Mouse (Mus musculus) CH12.LX (cell line): Measurements from ENCODE around the gene Slc2a13. TPM values are rescaled to one million over a fixed set of nuclear protein-coding genes. Genes with fewer than 3 reads are reported as not detected.

Experiments used
- DNase-seq: peaks from one replicate; pipeline ENCODE4 v3.0.0-alpha.2; 2013; ENCODE audit errors: extremely low read depth
- H3K27ac ChIP-seq: 2 replicates; pipeline ENCODE4 v1.5.1; 2012; ENCODE audit warnings: low read depth, mild to moderate bottlenecking, control low read depth, moderate library complexity; ENCODE audit not compliant: insufficient read depth
- H3K27me3 ChIP-seq: replicated peaks from 2 replicates; pipeline ENCODE3; 2012; ENCODE audit warnings: inconsistent platforms
- H3K36me3 ChIP-seq, 2 experiments: replicated peaks in 1 of 2; 2 replicates each; pipeline versions ENCODE3 to v1.6.1; 2012; ENCODE audit warnings: inconsistent platforms in 1 of 2, low read length in 1 of 2, mild to moderate bottlenecking in 1 of 2, mixed read lengths in 1 of 2, moderate library complexity in 1 of 2; ENCODE audit not compliant: control insufficient read depth in 1 of 2, insufficient read depth in 1 of 2
- H3K4me1 ChIP-seq, 2 experiments: 2 replicates each; pipeline ENCODE4 v1.6.1; 2012; ENCODE audit warnings: inconsistent platforms in 1 of 2, moderate library complexity in 1 of 2; ENCODE audit not compliant: insufficient read depth in 2 of 2, control insufficient read depth in 1 of 2
- H3K4me2 ChIP-seq: 2 replicates; pipeline ENCODE4 v1.6.1; 2012; ENCODE audit warnings: low read depth, mild to moderate bottlenecking, control low read depth; ENCODE audit not compliant: poor library complexity, insufficient read depth, severe bottlenecking
- H3K4me3 ChIP-seq, 3 experiments: fragments of 150-350 bp in 1 of 3; sonication (generic) in 1 of 3; replicated peaks in 1 of 3; 2 replicates each; pipeline versions ENCODE3 to v1.5.1; 2011 to 2012; ENCODE audit warnings: low read depth in 2 of 3, low read length in 2 of 3, mild to moderate bottlenecking in 2 of 3, moderate library complexity in 2 of 3, control low read depth in 1 of 3, improper control_type of control experiment in 1 of 3, inconsistent platforms in 1 of 3, mixed read lengths in 1 of 3; ENCODE audit not compliant: poor library complexity in 1 of 3
- H3K79me2 ChIP-seq: replicated peaks from 2 replicates; pipeline ENCODE4 v1.6.1; 2012; ENCODE audit warnings: mild to moderate bottlenecking, moderate library complexity; ENCODE audit not compliant: control insufficient read depth, poor library complexity, insufficient read depth, severe bottlenecking; ENCODE audit errors: extremely low read depth
- H3K9ac ChIP-seq: 2 replicates; pipeline ENCODE4 v1.6.1; 2012; ENCODE audit warnings: low read depth, mild to moderate bottlenecking, control low read depth, moderate library complexity; ENCODE audit not compliant: insufficient read depth
- H3K9me3 ChIP-seq: replicated peaks from 2 replicates; pipeline ENCODE3; 2012; ENCODE audit warnings: low read length, inconsistent platforms, mixed read lengths
- CHD1 ChIP-seq: IDR thresholded peaks from 2 replicates; pipeline ENCODE4 v1.6.1; 2012; ENCODE audit warnings: low read depth, low read length, improper control_type of control experiment, inconsistent platforms
- CHD2 ChIP-seq: IDR thresholded peaks from 2 replicates; pipeline ENCODE4 v1.6.1; 2011; ENCODE audit warnings: low read length, improper control_type of control experiment
- CTCF ChIP-seq, 2 experiments: IDR thresholded peaks in 1 of 2; conservative IDR thresholded peaks in 1 of 2; 2 replicates each; pipeline ENCODE4 v1.5.1; 2011 to 2012; ENCODE audit warnings: low read depth in 2 of 2, low read length in 2 of 2, improper control_type of control experiment in 1 of 2, inconsistent platforms in 1 of 2, mild to moderate bottlenecking in 1 of 2, moderate library complexity in 1 of 2
- EP300 ChIP-seq: IDR thresholded peaks from 2 replicates; pipeline ENCODE4 v1.6.1; 2011; ENCODE audit warnings: low read length, improper control_type of control experiment
- GABPA ChIP-seq: IDR thresholded peaks from 2 replicates; pipeline ENCODE4 v1.6.1; 2012; ENCODE audit warnings: low read depth, low read length, improper control_type of control experiment, inconsistent platforms; ENCODE audit not compliant: insufficient replicate concordance
- HCFC1 ChIP-seq: IDR thresholded peaks from 2 replicates; pipeline ENCODE4 v1.6.1; 2012; ENCODE audit warnings: low read depth, mild to moderate bottlenecking, inconsistent platforms, low read length, improper control_type of control experiment
- JUN ChIP-seq: IDR thresholded peaks from 2 replicates; pipeline ENCODE4 v1.6.1; 2011; ENCODE audit warnings: low read depth, mild to moderate bottlenecking, low read length, improper control_type of control experiment, moderate library complexity; ENCODE audit not compliant: insufficient read depth
- JUND ChIP-seq: conservative IDR thresholded peaks from 2 replicates; pipeline ENCODE4 v1.6.1; 2011; ENCODE audit warnings: low read depth, low read length, improper control_type of control experiment
- KAT2A ChIP-seq: IDR thresholded peaks from 2 replicates; pipeline ENCODE4 v1.6.1; 2012; ENCODE audit warnings: low read length, improper control_type of control experiment, inconsistent platforms; ENCODE audit not compliant: insufficient replicate concordance
- MAX ChIP-seq: IDR thresholded peaks from 2 replicates; pipeline ENCODE4 v1.6.1; 2011; ENCODE audit warnings: low read length, improper control_type of control experiment
- MAZ ChIP-seq: IDR thresholded peaks from 2 replicates; pipeline ENCODE4 v1.6.1; 2012; ENCODE audit warnings: low read depth, mild to moderate bottlenecking, inconsistent platforms, low read length, improper control_type of control experiment, moderate library complexity
- MEF2A ChIP-seq: IDR thresholded peaks from 2 replicates; pipeline ENCODE4 v1.6.1; 2014; ENCODE audit warnings: low read depth, mild to moderate bottlenecking, inconsistent platforms, low read length, improper control_type of control experiment, borderline replicate concordance
- MXI1 ChIP-seq: IDR thresholded peaks from 2 replicates; pipeline ENCODE4 v1.6.1; 2011; ENCODE audit warnings: mild to moderate bottlenecking, low read depth, low read length, improper control_type of control experiment
- MYC ChIP-seq: IDR thresholded peaks from 2 replicates; pipeline ENCODE4 v1.6.1; 2011; ENCODE audit warnings: low read depth, mild to moderate bottlenecking, improper control_type of control experiment, low read length
- NRF1 ChIP-seq: IDR thresholded peaks from 2 replicates; pipeline ENCODE4 v1.6.1; 2014; ENCODE audit warnings: low read depth, mild to moderate bottlenecking, inconsistent platforms, low read length, improper control_type of control experiment, moderate library complexity
- PAX5 ChIP-seq: IDR thresholded peaks from 2 replicates; pipeline ENCODE4 v1.6.1; 2012; ENCODE audit warnings: low read length, inconsistent platforms, mixed read lengths
- RAD21 ChIP-seq: IDR thresholded peaks from 2 replicates; pipeline ENCODE4 v1.6.1; 2011; ENCODE audit warnings: low read depth, mild to moderate bottlenecking, low read length, improper control_type of control experiment, moderate library complexity
- RCOR1 ChIP-seq: conservative IDR thresholded peaks from 2 replicates; pipeline ENCODE4 v1.6.1; 2012; ENCODE audit warnings: low read depth, mild to moderate bottlenecking, inconsistent platforms, low read length, improper control_type of control experiment
- TCF12 ChIP-seq: IDR thresholded peaks from 2 replicates; pipeline ENCODE4 v1.6.1; 2014; ENCODE audit warnings: low read depth, mild to moderate bottlenecking, inconsistent platforms, low read length, improper control_type of control experiment
- USF1 ChIP-seq: IDR thresholded peaks from 2 replicates; pipeline ENCODE4 v1.6.1; 2014; ENCODE audit warnings: low read depth, mild to moderate bottlenecking, inconsistent platforms, low read length, improper control_type of control experiment
- USF2 ChIP-seq: conservative IDR thresholded peaks from 2 replicates; pipeline ENCODE4 v1.6.1; 2011; ENCODE audit warnings: low read depth, low read length, improper control_type of control experiment
- ZNF384 ChIP-seq: IDR thresholded peaks from 2 replicates; pipeline ENCODE4 v1.6.1; 2012; ENCODE audit warnings: low read depth, low read length, improper control_type of control experiment, inconsistent platforms
- dilution Hi-C: fragments of 300-500 bp; cut with MboI; formaldehyde crosslinking; loops from 2 replicates; pipeline ENCODE4 v1.14.3; 2020; ENCODE audit warnings: low sequenced_read_pairs; ENCODE audit not compliant: extremely low pct_unique_long_range_greater_than_20kb, extremely low pct_ligation_motif_present
- in situ Hi-C: fragments of 300-500 bp; cut with MboI; formaldehyde crosslinking; loops from 3 replicates; pipeline ENCODE4 v1.14.3; 2019; ENCODE audit warnings: low sequenced_read_pairs, low pct_ligation_motif_present, low pct_unique_long_range_greater_than_20kb, mixed read lengths
- polyA plus RNA-seq: library from polyadenylated mRNA; unstranded; fragments of >175 nt; gene quantifications from 2 replicates; pipeline ENCODE4 v1.2.1, GENCODE M21; 2012; ENCODE audit warnings: low read depth; ENCODE audit not compliant: insufficient read length
- total RNA-seq, 2 experiments: library from RNA; depleted of rRNA; stranded (reverse); fragments of 300-350 nt in 1 of 2; fragments of >200 nt in 1 of 2; gene quantifications; 2 replicates each; pipeline ENCODE4 v1.2.3; 2012 to 2014

The Slc2a13 gene
- total and polyA plus RNA-seq, 3 experiments: not detected

- no peak for DNase-seq
- peaks cover 48% of the 10 kb centered on the region for H3K9me3 ChIP-seq
- dilution Hi-C loops: no loop called here
- H3K79me2 ChIP-seq: no peaks in the 10 kb centered on the region
- no peak overlapping the region for H3K4me2 ChIP-seq
- H3K4me1 ChIP-seq: no peaks in the 10 kb centered on the region
- no peak overlapping the region for H3K4me3 ChIP-seq
- no peaks in the 10 kb centered on the region for H3K27me3 ChIP-seq
- in situ Hi-C loops: no loop called here
- no peak overlapping the region for H3K27ac ChIP-seq
- TF ChIP-seq MAX (no peak), MEF2A (no peak), JUND (no peak), ZNF384 (no peak), RAD21 (no peak), CHD2 (no peak), CTCF (conservative IDR thresholded peaks at IDR 0.05 in 1 of 2, IDR thresholded peaks at IDR 0.05 in 1 of 2; ENCODE audit: low read depth in 2 of 2, low read length in 2 of 2) (no peak), MYC (no peak), MAZ (no peak), GABPA (no peak), NRF1 (no peak), PAX5 (no peak), RCOR1 (no peak), TCF12 (no peak), CHD1 (no peak), EP300 (no peak), MXI1 (no peak), HCFC1 (no peak), USF1 (no peak), KAT2A (no peak)
- no peak overlapping the region for H3K9ac ChIP-seq
- no peaks in the 10 kb centered on the region for H3K36me3 ChIP-seq
Measured at GRCm38 (mm10) chr15:91334416-91334900, 238.6 kb downstream of the Slc2a13 start.

GRCm38 (mm10) chr15:91327748-91328147 is 245.3 kb downstream of the Slc2a13 start:
- Histone ChIP-seq H3K9ac (no peak overlapping the region), H3K9me3 (peaks cover 63% of the 10 kb centered on the region), H3K4me2 (no peak overlapping the region), H3K27ac (no peak overlapping the region)
- in situ Hi-C loops: no loop called here
- no peak for DNase-seq
- TF ChIP-seq MAZ (no peak), MXI1 (no peak), MAX (no peak), CTCF (conservative IDR thresholded peaks at IDR 0.05 in 1 of 2, IDR thresholded peaks at IDR 0.05 in 1 of 2; ENCODE audit: low read depth in 2 of 2, low read length in 2 of 2) (no peak), EP300 (no peak), USF2 (no peak), ZNF384 (no peak), CHD1 (no peak), MEF2A (no peak), JUN (no peak), TCF12 (no peak)
- TF ChIP-seq, all 38 proteins: peak for 0
- Histone ChIP-seq H3K36me3 (no peaks in the 10 kb centered on the region), H3K4me1 (no peaks in the 10 kb centered on the region), H3K27me3 (no peaks in the 10 kb centered on the region), H3K79me2 (no peaks in the 10 kb centered on the region), H3K4me3 (no peak overlapping the region)
- dilution Hi-C loops: no loop called here
